Mouse (Mus musculus): ENCODE results near the gene Chac2. TPM values are rescaled to one million over a fixed set of nuclear protein-coding genes. Genes with fewer than 3 reads are reported as not detected.

Gene Chac2
- polyA plus RNA-seq, 1 experiment from 2014 or later, result 17.0 TPM

- ATAC-seq (ENCODE audit: low FRiP score) (peak; percentile 76), DNase-seq (ENCODE audit: low spot score, missing footprints) (no peak)
- Histone ChIP-seq H3K4me2 (peak overlapping the region; percentile 73), H3K4me1 (ENCODE audit: control insufficient read depth, insufficient read depth, low read length) (peaks cover 5% of the 10 kb centered on the region), H3K9me3 (ENCODE audit: control insufficient read depth, low read length) (no peaks in the 10 kb centered on the region), H3K27ac (ENCODE audit: low read depth, low read length) (no peak overlapping the region), H3K36me3 (ENCODE audit: control insufficient read depth, insufficient read depth, low read length) (no peaks in the 10 kb centered on the region), H3K9ac (ENCODE audit: low read length) (peak overlapping the region; percentile 73), H3K27me3 (ENCODE audit: control insufficient read depth, insufficient read depth, low read length) (no peaks in the 10 kb centered on the region), H3K4me3 (ENCODE audit: low read depth, low read length) (peak overlapping the region; percentile 38)
- 4% methylated on average over 2 of the region's 2 CpGs for WGBS
Measured at GRCm38 (mm10) chr11:30986625-30987017, 471 bp upstream of the Chac2 start.

GRCm38 (mm10) chr11:30985237-30985636, 913 bp downstream of the Chac2 start:
- Histone ChIP-seq H3K9me3 (ENCODE audit: control insufficient read depth, low read length) (no peaks in the 10 kb centered on the region), H3K36me3 (ENCODE audit: control insufficient read depth, insufficient read depth, low read length) (no peaks in the 10 kb centered on the region), H3K27me3 (ENCODE audit: control insufficient read depth, insufficient read depth, low read length) (no peaks in the 10 kb centered on the region), H3K27ac (ENCODE audit: low read depth, low read length) (no peak overlapping the region), H3K4me3 (ENCODE audit: low read depth, low read length) (no peak overlapping the region), H3K4me2 (no peak overlapping the region; the same call in 1 of the 2 replicates), H3K9ac (ENCODE audit: low read length) (no peak overlapping the region), H3K4me1 (ENCODE audit: control insufficient read depth, insufficient read depth, low read length) (peaks cover 5% of the 10 kb centered on the region)
- no peak for DNase-seq (ENCODE audit: low spot score, missing footprints)
- no peak for ATAC-seq (ENCODE audit: low FRiP score)
- WGBS, result 64% methylated on average over 2 of the region's 2 CpGs

GRCm38 (mm10) chr11:30954279-30954725, 31.8 kb downstream of the Chac2 start, which contains the start of gene Erlec1:
Gene Erlec1, minus strand, starts transcription at chr11:30954335.
- no peaks in the 10 kb centered on the region for H3K27me3 ChIP-seq (ENCODE audit: control insufficient read depth, insufficient read depth, low read length)
- peak within 1 kb of the TSS; percentile 79 for H3K27ac ChIP-seq (ENCODE audit: low read depth, low read length)
- H3K4me3 ChIP-seq (ENCODE audit: low read depth, low read length), result peak within 1 kb of the TSS; percentile 77
- H3K36me3 ChIP-seq (ENCODE audit: control insufficient read depth, insufficient read depth, low read length), result no peaks in the 10 kb centered on the region; the same call in 1 of the 2 replicates
- peak within 1 kb of the TSS; percentile 59 for H3K4me2 ChIP-seq
- ATAC-seq (ENCODE audit: low FRiP score) (peak; percentile 99), DNase-seq (ENCODE audit: low spot score, missing footprints) (peak; percentile 97)
- WGBS, result under 1% methylated on average over 39 of the region's 40 CpGs
- H3K9me3 ChIP-seq (ENCODE audit: control insufficient read depth, low read length), result peaks cover 4% of the 10 kb centered on the region; the same call in 1 of the 2 replicates
- H3K4me1 ChIP-seq (ENCODE audit: control insufficient read depth, insufficient read depth, low read length), result peaks cover 10% of the 10 kb centered on the region
- peak within 1 kb of the TSS; percentile 84 for H3K9ac ChIP-seq (ENCODE audit: low read length)

GRCm38 (mm10) chr11:30953469-30954154, 32.5 kb downstream of the Chac2 start:
- Histone ChIP-seq H3K4me2 (peak overlapping the region; percentile 46), H3K4me1 (ENCODE audit: control insufficient read depth, insufficient read depth, low read length) (peaks cover 10% of the 10 kb centered on the region), H3K9me3 (ENCODE audit: control insufficient read depth, low read length) (peaks cover 4% of the 10 kb centered on the region; the same call in 1 of the 2 replicates), H3K36me3 (ENCODE audit: control insufficient read depth, insufficient read depth, low read length) (no peaks in the 10 kb centered on the region; the same call in 1 of the 2 replicates), H3K9ac (ENCODE audit: low read length) (peak overlapping the region; percentile 84), H3K27ac (ENCODE audit: low read depth, low read length) (peak overlapping the region; percentile 79), H3K27me3 (ENCODE audit: control insufficient read depth, insufficient read depth, low read length) (no peaks in the 10 kb centered on the region), H3K4me3 (ENCODE audit: low read depth, low read length) (peak overlapping the region; percentile 77)
- DNase-seq (ENCODE audit: low spot score, missing footprints) (peak; percentile 96), ATAC-seq (ENCODE audit: low FRiP score) (peak; percentile 93)
- 2% methylated on average over 25 of the region's 32 CpGs for WGBS

GRCm38 (mm10) chr11:30952829-30953228, 33.3 kb downstream of the Chac2 start:
- H3K9me3 ChIP-seq (ENCODE audit: control insufficient read depth, low read length), result peaks cover 4% of the 10 kb centered on the region; the same call in 1 of the 2 replicates
- WGBS, result 73% methylated on average over 5 of the region's 5 CpGs
- no peak for ATAC-seq (ENCODE audit: low FRiP score)
- no peak for DNase-seq (ENCODE audit: low spot score, missing footprints)
- no peaks in the 10 kb centered on the region for H3K27me3 ChIP-seq (ENCODE audit: control insufficient read depth, insufficient read depth, low read length)
- H3K4me1 ChIP-seq (ENCODE audit: control insufficient read depth, insufficient read depth, low read length), result peaks cover 10% of the 10 kb centered on the region
- peak overlapping the region; percentile 46 for H3K4me2 ChIP-seq
- peak overlapping the region; percentile 77 for H3K4me3 ChIP-seq (ENCODE audit: low read depth, low read length)
- no peak overlapping the region for H3K27ac ChIP-seq (ENCODE audit: low read depth, low read length)
- H3K36me3 ChIP-seq (ENCODE audit: control insufficient read depth, insufficient read depth, low read length), result no peaks in the 10 kb centered on the region; the same call in 1 of the 2 replicates
- no peak overlapping the region; the same call in 1 of the 2 replicates for H3K9ac ChIP-seq (ENCODE audit: low read length)

- Histone ChIP-seq H3K4me3 (ENCODE audit: low read depth, low read length) (no peak overlapping the region), H3K9me3 (ENCODE audit: control insufficient read depth, low read length) (no peaks in the 10 kb centered on the region), H3K4me2 (no peak overlapping the region), H3K36me3 (ENCODE audit: control insufficient read depth, insufficient read depth, low read length) (peaks cover 16% of the 10 kb centered on the region), H3K27me3 (ENCODE audit: control insufficient read depth, insufficient read depth, low read length) (no peaks in the 10 kb centered on the region), H3K27ac (ENCODE audit: low read depth, low read length) (no peak overlapping the region), H3K9ac (ENCODE audit: low read length) (no peak overlapping the region), H3K4me1 (ENCODE audit: control insufficient read depth, insufficient read depth, low read length) (no peaks in the 10 kb centered on the region)
- no peak for DNase-seq (ENCODE audit: low spot score, missing footprints)
- no peak for ATAC-seq (ENCODE audit: low FRiP score)
- WGBS, result 98% methylated on average over 2 of the region's 2 CpGs
Measured at GRCm38 (mm10) chr11:30943522-30943921, 42.6 kb downstream of the Chac2 start.

GRCm38 (mm10) chr11:30928498-30928897, 57.7 kb downstream of the Chac2 start:
- DNase-seq (ENCODE audit: low spot score, missing footprints) (no peak), ATAC-seq (ENCODE audit: low FRiP score) (no peak)
- no peaks in the 10 kb centered on the region for H3K36me3 ChIP-seq (ENCODE audit: control insufficient read depth, insufficient read depth, low read length)
- no peak overlapping the region for H3K4me2 ChIP-seq
- 89% methylated on average over 1 of the region's 1 CpGs for WGBS
- H3K4me1 ChIP-seq (ENCODE audit: control insufficient read depth, insufficient read depth, low read length), result no peaks in the 10 kb centered on the region
- H3K9me3 ChIP-seq (ENCODE audit: control insufficient read depth, low read length), result no peaks in the 10 kb centered on the region
- H3K27ac ChIP-seq (ENCODE audit: low read depth, low read length), result no peak overlapping the region
- no peak overlapping the region for H3K9ac ChIP-seq (ENCODE audit: low read length)
- H3K4me3 ChIP-seq (ENCODE audit: low read depth, low read length), result no peak overlapping the region
- no peaks in the 10 kb centered on the region for H3K27me3 ChIP-seq (ENCODE audit: control insufficient read depth, insufficient read depth, low read length)

GRCm38 (mm10) chr11:30928079-30928478, 58.1 kb downstream of the Chac2 start:
- no peak overlapping the region for H3K27ac ChIP-seq (ENCODE audit: low read depth, low read length)
- ATAC-seq (ENCODE audit: low FRiP score) (no peak), DNase-seq (ENCODE audit: low spot score, missing footprints) (no peak)
- H3K27me3 ChIP-seq (ENCODE audit: control insufficient read depth, insufficient read depth, low read length), result no peaks in the 10 kb centered on the region
- no peaks in the 10 kb centered on the region for H3K4me1 ChIP-seq (ENCODE audit: control insufficient read depth, insufficient read depth, low read length)
- H3K9ac ChIP-seq (ENCODE audit: low read length), result no peak overlapping the region
- no peak overlapping the region for H3K4me3 ChIP-seq (ENCODE audit: low read depth, low read length)
- H3K4me2 ChIP-seq, result no peak overlapping the region
- H3K9me3 ChIP-seq (ENCODE audit: control insufficient read depth, low read length), result no peaks in the 10 kb centered on the region
- H3K36me3 ChIP-seq (ENCODE audit: control insufficient read depth, insufficient read depth, low read length), result no peaks in the 10 kb centered on the region
